ENCODE assay signal across 1 mouse cellular context in genomic region chr7:28822556-28822955, GRCm38 (mm10).
TF ChIP-seq lines count a peak whose summit lies in the region.

No protein-coding gene starts in this region.

TF ChIP-seq in myocyte, 11 proteins besides CTCF, POLR2A, EP300 and RAD21:
- TF ChIP-seq REST (IDR thresholded peaks at IDR 0.05; ENCODE audit: insufficient read depth, insufficient read length) (no peak), POLR2AphosphoS2 (IDR thresholded peaks at IDR 0.05; ENCODE audit: insufficient read length, low read depth) (no peak), MAX (IDR thresholded peaks at IDR 0.05; ENCODE audit: low read depth) (no peak), E2F4 (IDR thresholded peaks at IDR 0.05; ENCODE audit: insufficient read depth) (no peak), MYOG (IDR thresholded peaks at IDR 0.05; ENCODE audit: control insufficient read depth in 1 of 3, insufficient read depth in 1 of 3, insufficient read length in 2 of 3, low read depth in 2 of 3) (no peak), TCF3 (IDR thresholded peaks at IDR 0.05; ENCODE audit: insufficient read length, low read depth) (no peak), TCF12 (IDR thresholded peaks at IDR 0.05; ENCODE audit: insufficient read depth, poor library complexity, severe bottlenecking) (no peak), CEBPB (IDR thresholded peaks at IDR 0.05; ENCODE audit: insufficient read depth, poor library complexity, severe bottlenecking) (no peak), SRF (IDR thresholded peaks at IDR 0.05; ENCODE audit: control insufficient read depth, insufficient read length, low read depth) (no peak), MYOD1 (IDR thresholded peaks at IDR 0.05; ENCODE audit: control insufficient read depth in 1 of 3, insufficient read length in 2 of 3, low read depth in 2 of 3) (no peak), USF1 (IDR thresholded peaks at IDR 0.05; ENCODE audit: low read depth) (no peak)
TF ChIP-seq in myocyte: peak in this region for 0.
